Mouse (Mus musculus) thymus, adult 2 months (tissue): ENCODE measurements around the gene Mrgprd. TPM values are rescaled to one million over a fixed set of nuclear protein-coding genes. Genes with fewer than 3 reads are reported as not detected.

ENCODE experiments used
- DNase-seq: peaks from one replicate; pipeline ENCODE4 v3.0.0; 2021
- H3K27ac ChIP-seq: fragments of 200-500 bp; 2 replicates; pipeline ENCODE4 v1.5.1; 2012; ENCODE audit warnings: low read length, control low read depth; ENCODE audit not compliant: control insufficient read depth, insufficient read depth
- H3K27me3 ChIP-seq: fragments of 200-500 bp; 2 replicates; pipeline ENCODE4 v1.6.1; 2012; ENCODE audit warnings: mild to moderate bottlenecking, low read length, moderate library complexity, mixed read lengths; ENCODE audit not compliant: control insufficient read depth, insufficient read depth
- H3K36me3 ChIP-seq: fragments of 200-500 bp; 2 replicates; pipeline ENCODE4 v1.6.1; 2012; ENCODE audit warnings: mild to moderate bottlenecking, low read length, moderate library complexity; ENCODE audit not compliant: control insufficient read depth, insufficient read depth
- H3K4me1 ChIP-seq: fragments of 200-500 bp; replicated peaks from 2 replicates; pipeline ENCODE4 v1.6.1; 2012; ENCODE audit warnings: low read length; ENCODE audit not compliant: control insufficient read depth, insufficient read depth
- H3K4me3 ChIP-seq: fragments of 200-500 bp; 2 replicates; pipeline ENCODE4 v1.5.1; 2012; ENCODE audit warnings: mild to moderate bottlenecking, low read length, control low read depth, moderate library complexity; ENCODE audit not compliant: control insufficient read depth, insufficient read depth
- CTCF ChIP-seq: fragments of 200-500 bp; IDR thresholded peaks from 2 replicates; pipeline ENCODE4 v1.5.1; 2012; ENCODE audit warnings: mild to moderate bottlenecking, control low read depth, low read length, moderate library complexity, borderline replicate concordance; ENCODE audit not compliant: control insufficient read depth, poor library complexity, insufficient read depth; ENCODE audit errors: extremely low read depth
- POLR2A ChIP-seq: fragments of 200-500 bp; IDR thresholded peaks from 2 replicates; pipeline ENCODE4 v1.6.1; 2012; ENCODE audit warnings: mild to moderate bottlenecking, low read length, control low read depth, moderate library complexity; ENCODE audit not compliant: control insufficient read depth, poor library complexity, insufficient read depth; ENCODE audit errors: extremely low read depth
- WGBS: fragments of 180-500 bp; shearing (Covaris S2); methylation state at CpG from one replicate; pipeline ENCODE4 v1.1.7; 2018; 5-methylcytosine and 5-hydroxymethylcytosine counted together
- polyA plus RNA-seq: library from polyadenylated mRNA; depleted of rRNA; stranded (reverse); fragments of >200 nt; gene quantifications from 2 replicates; pipeline ENCODE4 v1.2.3, GENCODE M21; 2012

The Mrgprd gene
- polyA plus RNA-seq, 1 experiment = not detected

GRCm38 (mm10) chr7:145317522-145317921 lies 2.9 kb downstream of the Mrgprd start:
- Histone ChIP-seq H3K4me1 (no peaks in the 10 kb centered on the region), H3K27me3 (no peaks in the 10 kb centered on the region), H3K36me3 (no peaks in the 10 kb centered on the region), H3K27ac (no peak overlapping the region), H3K4me3 (no peak overlapping the region)
- TF ChIP-seq CTCF (no peak), POLR2A (no peak)
- WGBS = 37% methylated on average over 4 of the region's 4 CpGs
- no peak for DNase-seq

GRCm38 (mm10) chr7:145319481-145319880 lies 4.8 kb downstream of the Mrgprd start:
- no peak overlapping the region for H3K27ac ChIP-seq
- TF ChIP-seq POLR2A (no peak), CTCF (no peak)
- H3K27me3 ChIP-seq = no peaks in the 10 kb centered on the region
- no peak for DNase-seq
- H3K4me3 ChIP-seq = no peak overlapping the region
- H3K4me1 ChIP-seq = no peaks in the 10 kb centered on the region
- H3K36me3 ChIP-seq = no peaks in the 10 kb centered on the region
- 11% methylated on average over 3 of the region's 3 CpGs for WGBS

GRCm38 (mm10) chr7:145323607-145324006 lies 9.0 kb downstream of the Mrgprd start:
- no peak overlapping the region for H3K27ac ChIP-seq
- no peak for DNase-seq
- H3K36me3 ChIP-seq = no peaks in the 10 kb centered on the region
- no peaks in the 10 kb centered on the region for H3K4me1 ChIP-seq
- TF ChIP-seq CTCF = no peak
- no peaks in the 10 kb centered on the region for H3K27me3 ChIP-seq
- WGBS = 59% methylated on average over 4 of the region's 4 CpGs
- H3K4me3 ChIP-seq = no peak overlapping the region

GRCm38 (mm10) chr7:145325697-145326096 lies 11.1 kb downstream of the Mrgprd start:
- DNase-seq = no peak
- Histone ChIP-seq H3K36me3 (no peaks in the 10 kb centered on the region), H3K4me1 (no peaks in the 10 kb centered on the region), H3K27ac (no peak overlapping the region), H3K27me3 (no peaks in the 10 kb centered on the region), H3K4me3 (no peak overlapping the region)
- TF ChIP-seq POLR2A = no peak
- TF ChIP-seq CTCF = no peak
- WGBS = 64% methylated on average over 2 of the region's 2 CpGs

GRCm38 (mm10) chr7:145329982-145330381 lies 15.3 kb downstream of the Mrgprd start:
- no peak overlapping the region for H3K4me3 ChIP-seq
- no peak overlapping the region; the same call in 1 of the 2 replicates for H3K27ac ChIP-seq
- 94% methylated on average over 2 of the region's 2 CpGs for WGBS
- no peak for DNase-seq
- H3K36me3 ChIP-seq = no peaks in the 10 kb centered on the region
- no peaks in the 10 kb centered on the region for H3K4me1 ChIP-seq
- H3K27me3 ChIP-seq = no peaks in the 10 kb centered on the region
- TF ChIP-seq CTCF = no peak
- no peak for TF ChIP-seq POLR2A

- Histone ChIP-seq H3K4me3 (no peak overlapping the region), H3K36me3 (no peaks in the 10 kb centered on the region), H3K4me1 (no peaks in the 10 kb centered on the region), H3K27ac (no peak overlapping the region), H3K27me3 (no peaks in the 10 kb centered on the region)
- WGBS = 92% methylated on average over 2 of the region's 2 CpGs
- DNase-seq = no peak
- TF ChIP-seq CTCF (no peak), POLR2A (no peak)
Measured at GRCm38 (mm10) chr7:145330641-145331040, 16.0 kb downstream of the Mrgprd start.

- Histone ChIP-seq H3K4me3 (no peak overlapping the region), H3K36me3 (no peaks in the 10 kb centered on the region), H3K27me3 (no peaks in the 10 kb centered on the region), H3K4me1 (no peaks in the 10 kb centered on the region), H3K27ac (no peak overlapping the region)
- no peak for DNase-seq
- no peak for TF ChIP-seq CTCF
- no peak for TF ChIP-seq POLR2A
- 79% methylated on average over 1 of the region's 1 CpGs for WGBS
Measured at GRCm38 (mm10) chr7:145332376-145333041, 17.9 kb downstream of the Mrgprd start.

GRCm38 (mm10) chr7:145333936-145334335 lies 19.3 kb downstream of the Mrgprd start:
- Histone ChIP-seq H3K27me3 (no peaks in the 10 kb centered on the region), H3K36me3 (no peaks in the 10 kb centered on the region), H3K4me1 (no peaks in the 10 kb centered on the region), H3K4me3 (no peak overlapping the region), H3K27ac (no peak overlapping the region)
- DNase-seq = no peak
- no peak for TF ChIP-seq POLR2A
- TF ChIP-seq CTCF = no peak
- WGBS = 93% methylated on average over 6 of the region's 6 CpGs
